Mouse (Mus musculus): ENCODE measurements at regions not wholly inside any gene's neighbourhood (a gene's known extent, or its start where the extent isn't known, plus 50 kb on each side); places are given as distances from the start of the nearest gene placed in this dataset.

GRCm38 (mm10) chr15:59879311-59879710, 137.1 kb downstream of the 4933412E24Rik start:
- no peak for TF ChIP-seq GATA4 (IDR thresholded peaks at IDR 0.05; ENCODE audit: insufficient replicate concordance, low read length)

GRCm38 (mm10) chr15:59876279-59876742, 140.1 kb downstream of the 4933412E24Rik start:
- no peak for TF ChIP-seq GATA4 (IDR thresholded peaks at IDR 0.05; ENCODE audit: insufficient replicate concordance, low read length)

GRCm38 (mm10) chr15:59866701-59867100, 149.7 kb downstream of the 4933412E24Rik start:
- no peak for TF ChIP-seq GATA4 (IDR thresholded peaks at IDR 0.05; ENCODE audit: insufficient replicate concordance, low read length)

GRCm38 (mm10) chr15:59864746-59865499, 151.5 kb downstream of the 4933412E24Rik start:
- no peak for TF ChIP-seq GATA4 (IDR thresholded peaks at IDR 0.05; ENCODE audit: insufficient replicate concordance, low read length)

- TF ChIP-seq GATA4 (IDR thresholded peaks at IDR 0.05; ENCODE audit: insufficient replicate concordance, low read length), result no peak
Measured at GRCm38 (mm10) chr15:59852271-59853000, 164.0 kb downstream of the 4933412E24Rik start.

- TF ChIP-seq GATA4 (IDR thresholded peaks at IDR 0.05; ENCODE audit: insufficient replicate concordance, low read length), result no peak
Measured at GRCm38 (mm10) chr15:59845158-59845739, 171.2 kb downstream of the 4933412E24Rik start.

- TF ChIP-seq GATA4 (IDR thresholded peaks at IDR 0.05; ENCODE audit: insufficient replicate concordance, low read length), result no peak
Measured at GRCm38 (mm10) chr15:59836631-59837030, 179.8 kb downstream of the 4933412E24Rik start.

- TF ChIP-seq GATA4 (IDR thresholded peaks at IDR 0.05; ENCODE audit: insufficient replicate concordance, low read length), result no peak
Measured at GRCm38 (mm10) chr15:59833232-59833631, 183.2 kb downstream of the 4933412E24Rik start.

GRCm38 (mm10) chr15:59831481-59831880, 184.9 kb downstream of the 4933412E24Rik start:
- TF ChIP-seq GATA4 (IDR thresholded peaks at IDR 0.05; ENCODE audit: insufficient replicate concordance, low read length), result no peak

- no peak for TF ChIP-seq GATA4 (IDR thresholded peaks at IDR 0.05; ENCODE audit: insufficient replicate concordance, low read length)
Measured at GRCm38 (mm10) chr15:59830553-59831462, 185.6 kb downstream of the 4933412E24Rik start.

- no peak for TF ChIP-seq GATA4 (IDR thresholded peaks at IDR 0.05; ENCODE audit: insufficient replicate concordance, low read length)
Measured at GRCm38 (mm10) chr15:59828421-59828820, 188.0 kb downstream of the 4933412E24Rik start.

- TF ChIP-seq GATA4 (IDR thresholded peaks at IDR 0.05; ENCODE audit: insufficient replicate concordance, low read length), result no peak
Measured at GRCm38 (mm10) chr15:59826164-59826950, 190.1 kb downstream of the 4933412E24Rik start.

- TF ChIP-seq GATA4 (IDR thresholded peaks at IDR 0.05; ENCODE audit: insufficient replicate concordance, low read length), result no peak
Measured at GRCm38 (mm10) chr15:59823921-59824320, 192.5 kb downstream of the 4933412E24Rik start.
